Mouse (Mus musculus) megakaryocyte-erythroid progenitor cell, adult 5 weeks (primary cell): ENCODE data around the gene Vmn1r168. TPM values are rescaled to one million over a fixed set of nuclear protein-coding genes. Genes with fewer than 3 reads are reported as not detected.

Source experiments
- polyA plus RNA-seq: library from polyadenylated mRNA; stranded (reverse); fragments of >175 nt; gene quantifications from 2 replicates; pipeline ENCODE4 v1.2.3, GENCODE M21; 2012

Vmn1r168 gene
- 0.01 TPM in 1 of 2 replicates, not detected in the other for polyA plus RNA-seq

DNA sequence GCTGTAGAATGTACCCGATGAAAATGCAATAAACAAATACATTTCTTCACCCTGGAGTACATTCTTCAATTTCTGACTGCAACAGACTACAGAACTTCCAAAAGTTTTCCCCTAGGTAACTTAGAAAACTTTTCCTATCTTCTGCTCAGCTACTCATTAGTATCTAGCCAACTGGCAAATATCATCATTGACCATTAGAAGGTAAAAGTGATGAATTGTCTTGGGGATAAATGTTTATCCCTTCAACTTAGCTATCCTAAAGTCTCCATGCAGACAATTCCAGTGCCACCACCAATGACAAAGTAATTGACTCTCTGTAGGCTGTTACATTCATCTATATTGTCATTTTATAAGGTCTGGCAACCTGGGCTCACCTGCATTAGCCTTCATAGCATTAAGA lies at the start of gene Vmn1r168:
Vmn1r168 (plus strand) TSS at position 301 of the 400 bp plus-strand sequence.

DNA sequence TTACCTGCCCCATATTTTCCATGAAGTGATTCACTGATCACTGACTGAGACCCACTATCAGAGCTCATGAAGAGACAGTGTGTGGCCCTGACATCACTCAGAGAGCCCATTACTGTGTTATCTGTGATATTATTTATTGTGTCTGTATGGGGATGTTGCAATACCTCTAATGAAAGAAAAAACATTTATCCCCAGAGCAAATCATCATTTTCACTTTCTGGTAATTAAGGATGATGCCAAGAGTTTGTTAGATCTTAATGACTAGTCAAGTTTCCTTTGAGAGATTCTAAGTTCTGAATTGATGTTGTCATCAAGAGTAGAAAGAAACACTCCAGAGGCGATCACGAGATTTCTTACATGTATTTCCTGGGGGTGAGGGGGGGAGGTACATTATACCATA lies 32.4 kb upstream of the Vmn1r168 start, which contains the start of gene Vmn1r167:
Vmn1r167 (minus strand) TSS at position 101 of the 400 bp plus-strand sequence.

DNA sequence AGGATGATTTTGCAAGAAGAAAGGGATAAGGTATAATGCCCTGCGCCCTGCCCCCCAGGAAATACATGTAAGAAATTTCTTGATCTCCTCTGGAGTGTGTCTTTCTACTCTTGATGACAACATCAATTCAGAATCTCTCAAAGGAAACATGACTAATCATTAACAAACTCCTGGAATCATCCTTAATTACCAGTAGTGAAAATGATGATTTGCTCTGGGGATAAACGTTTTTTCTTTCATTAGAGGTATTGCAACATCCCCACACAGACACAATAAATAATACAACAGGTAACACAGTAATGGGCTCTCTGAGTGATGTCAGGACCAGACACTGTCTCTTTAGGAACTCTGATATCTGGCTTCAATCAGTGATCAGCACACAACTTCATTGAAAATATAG lies 35.7 kb downstream of the Vmn1r168 start, which contains the start of gene Vmn1r169:
Vmn1r169 (plus strand) TSS at position 301 of the 400 bp plus-strand sequence.

Other genes starting within 250 kb of the Vmn1r168 start
- gene Nlrp4e, start 238.5 kb upstream of the Vmn1r168 start, polyA plus RNA-seq = not detected in 2 replicates
- gene Nlrp5, start 153.8 kb upstream of the Vmn1r168 start, polyA plus RNA-seq = not detected in 2 replicates
- not detected in 2 replicates for gene Vmn1r167, start 32.5 kb upstream of the Vmn1r168 start, polyA plus RNA-seq
- gene Vmn1r169, start 35.8 kb downstream of the Vmn1r168 start, polyA plus RNA-seq = not detected in 2 replicates
- not detected in 2 replicates for gene Vmn1r170, start 66.4 kb downstream of the Vmn1r168 start, polyA plus RNA-seq
- gene Vmn1r171, start 91.0 kb downstream of the Vmn1r168 start, polyA plus RNA-seq = not detected in 2 replicates
- gene Vmn1r172, start 118.6 kb downstream of the Vmn1r168 start, polyA plus RNA-seq = not detected in 2 replicates
- gene Vmn1r173, start 161.0 kb downstream of the Vmn1r168 start, polyA plus RNA-seq = not detected in 2 replicates
- gene Vmn1r174, start 212.5 kb downstream of the Vmn1r168 start, polyA plus RNA-seq = 0.02 TPM in 1 of 2 replicates, not detected in the other